Mouse (Mus musculus): ENCODE measurements at regions not wholly inside any gene's neighbourhood (a gene's known extent, or its start where the extent isn't known, plus 50 kb on each side); places are given as distances from the start of the nearest gene placed in this dataset.

GRCm38 (mm10) chr13:47892569-47892968, 368.5 kb upstream of the Id4 start:
- 60% methylated on average over 4 of the region's 4 CpGs for WGBS (ENCODE audit: insufficient replicate concordance)
- H3K9me3 ChIP-seq (ENCODE audit: control insufficient read depth, low read length), result no peaks in the 10 kb centered on the region
- TF ChIP-seq EP300 (IDR thresholded peaks at IDR 0.05; ENCODE audit: low read depth), result no peak
- ATAC-seq (ENCODE audit: insufficient read depth) (no peak), DNase-seq (ENCODE audit: low read depth in 3 of 3, low spot score in 3 of 3) (no peak)
- no peaks in the 10 kb centered on the region for H3K27me3 ChIP-seq (ENCODE audit: control insufficient read depth, insufficient read depth, low read length)
- H3K4me2 ChIP-seq (ENCODE audit: low read depth), result no peak overlapping the region
- H3K4me1 ChIP-seq (replicated peaks; ENCODE audit: control insufficient read depth in 2 of 2, insufficient read depth in 2 of 2, low read length in 1 of 2), result no peaks in the 10 kb centered on the region
- no peaks in the 10 kb centered on the region for H3K36me3 ChIP-seq (replicated peaks; ENCODE audit: control insufficient read depth, insufficient read depth, low read depth)
- no peak overlapping the region for H3K9ac ChIP-seq (replicated peaks)
- H3K27ac ChIP-seq, result no peak overlapping the region
- H3K4me3 ChIP-seq (ENCODE audit: insufficient read depth in 1 of 2, low read depth in 2 of 2, low read length in 2 of 2), result no peak overlapping the region

- H3K9me3 ChIP-seq (ENCODE audit: control insufficient read depth, low read length), result no peaks in the 10 kb centered on the region
- no peak overlapping the region for H3K9ac ChIP-seq (replicated peaks)
- TF ChIP-seq CTCF (IDR thresholded peaks at IDR 0.05; ENCODE audit: low read depth), result no peak
- H3K4me3 ChIP-seq (ENCODE audit: insufficient read depth in 1 of 2, low read depth in 2 of 2, low read length in 2 of 2), result no peak overlapping the region
- no peak overlapping the region for H3K4me2 ChIP-seq (ENCODE audit: low read depth)
- H3K27me3 ChIP-seq (ENCODE audit: control insufficient read depth, insufficient read depth, low read length), result no peaks in the 10 kb centered on the region
- no peak for ATAC-seq (ENCODE audit: insufficient read depth)
- no peak for DNase-seq (ENCODE audit: low read depth in 3 of 3, low spot score in 3 of 3)
- 57% methylated on average over 1 of the region's 1 CpGs for WGBS (ENCODE audit: insufficient replicate concordance)
- H3K4me1 ChIP-seq (replicated peaks; ENCODE audit: control insufficient read depth in 2 of 2, insufficient read depth in 2 of 2, low read length in 1 of 2), result no peaks in the 10 kb centered on the region
- no peaks in the 10 kb centered on the region for H3K36me3 ChIP-seq (replicated peaks; ENCODE audit: control insufficient read depth, insufficient read depth, low read depth)
- no peak overlapping the region for H3K27ac ChIP-seq
Observed at GRCm38 (mm10) chr13:47894331-47894730, 366.7 kb upstream of the Id4 start.

GRCm38 (mm10) chr13:47895256-47895655, 365.8 kb upstream of the Id4 start:
- no peak overlapping the region for H3K9ac ChIP-seq (replicated peaks)
- no peaks in the 10 kb centered on the region for H3K9me3 ChIP-seq (ENCODE audit: control insufficient read depth, low read length)
- no peaks in the 10 kb centered on the region for H3K27me3 ChIP-seq (ENCODE audit: control insufficient read depth, insufficient read depth, low read length)
- no peak for DNase-seq (ENCODE audit: low read depth in 3 of 3, low spot score in 3 of 3)
- no peak overlapping the region for H3K4me3 ChIP-seq (ENCODE audit: insufficient read depth in 1 of 2, low read depth in 2 of 2, low read length in 2 of 2)
- H3K4me1 ChIP-seq (replicated peaks; ENCODE audit: control insufficient read depth in 2 of 2, insufficient read depth in 2 of 2, low read length in 1 of 2), result no peaks in the 10 kb centered on the region
- no peak overlapping the region for H3K27ac ChIP-seq
- TF ChIP-seq CTCF (IDR thresholded peaks at IDR 0.05; ENCODE audit: low read depth) (no peak), EP300 (IDR thresholded peaks at IDR 0.05; ENCODE audit: low read depth) (no peak)
- no peaks in the 10 kb centered on the region for H3K36me3 ChIP-seq (replicated peaks; ENCODE audit: control insufficient read depth, insufficient read depth, low read depth)
- WGBS (ENCODE audit: insufficient replicate concordance), result 53% methylated on average over 6 of the region's 6 CpGs
- ATAC-seq (ENCODE audit: insufficient read depth), result no peak
- no peak overlapping the region for H3K4me2 ChIP-seq (ENCODE audit: low read depth)

- Histone ChIP-seq H3K9ac (replicated peaks) (no peak overlapping the region), H3K9me3 (ENCODE audit: control insufficient read depth, low read length) (no peaks in the 10 kb centered on the region), H3K4me3 (ENCODE audit: insufficient read depth in 1 of 2, low read depth in 2 of 2, low read length in 2 of 2) (no peak overlapping the region), H3K27me3 (ENCODE audit: control insufficient read depth, insufficient read depth, low read length) (no peaks in the 10 kb centered on the region), H3K36me3 (replicated peaks; ENCODE audit: control insufficient read depth, insufficient read depth, low read depth) (no peaks in the 10 kb centered on the region), H3K4me1 (replicated peaks; ENCODE audit: control insufficient read depth in 2 of 2, insufficient read depth in 2 of 2, low read length in 1 of 2) (no peaks in the 10 kb centered on the region), H3K27ac (no peak overlapping the region), H3K4me2 (ENCODE audit: low read depth) (no peak overlapping the region)
- WGBS (ENCODE audit: insufficient replicate concordance), result 75% methylated on average over 4 of the region's 4 CpGs
- ATAC-seq (ENCODE audit: insufficient read depth) (no peak), DNase-seq (ENCODE audit: low read depth in 3 of 3, low spot score in 3 of 3) (no peak)
- TF ChIP-seq CTCF (IDR thresholded peaks at IDR 0.05; ENCODE audit: low read depth) (no peak), EP300 (IDR thresholded peaks at IDR 0.05; ENCODE audit: low read depth) (no peak)
Observed at GRCm38 (mm10) chr13:47896646-47897045, 364.4 kb upstream of the Id4 start.

GRCm38 (mm10) chr13:47909851-47910530, 351.0 kb upstream of the Id4 start:
- no peak overlapping the region for H3K4me3 ChIP-seq (ENCODE audit: insufficient read depth in 1 of 2, low read depth in 2 of 2, low read length in 2 of 2)
- ATAC-seq (ENCODE audit: insufficient read depth) (no peak), DNase-seq (ENCODE audit: low read depth in 3 of 3, low spot score in 3 of 3) (no peak)
- H3K9me3 ChIP-seq (ENCODE audit: control insufficient read depth, low read length), result no peaks in the 10 kb centered on the region
- no peak for TF ChIP-seq CTCF (IDR thresholded peaks at IDR 0.05; ENCODE audit: low read depth)
- no peaks in the 10 kb centered on the region for H3K4me1 ChIP-seq (replicated peaks; ENCODE audit: control insufficient read depth in 2 of 2, insufficient read depth in 2 of 2, low read length in 1 of 2)
- no peak overlapping the region for H3K27ac ChIP-seq
- H3K9ac ChIP-seq (replicated peaks), result no peak overlapping the region
- WGBS (ENCODE audit: insufficient replicate concordance), result 67% methylated on average over 9 of the region's 9 CpGs
- no peak overlapping the region for H3K4me2 ChIP-seq (ENCODE audit: low read depth)
- no peaks in the 10 kb centered on the region for H3K27me3 ChIP-seq (ENCODE audit: control insufficient read depth, insufficient read depth, low read length)
- no peaks in the 10 kb centered on the region for H3K36me3 ChIP-seq (replicated peaks; ENCODE audit: control insufficient read depth, insufficient read depth, low read depth)
